Mouse (Mus musculus) embryonic facial prominence, embryonic 11.5 days (tissue): Measurements from ENCODE around the gene Crispld2. TPM values are rescaled to one million over a fixed set of nuclear protein-coding genes. Genes with fewer than 3 reads are reported as not detected.

Source experiments
- ATAC-seq: fragments of 200-750 bp; cut with Nextera tagmentation; replicated peaks from 2 replicates; pipeline ENCODE4 v1.8.0; 2017; ENCODE audit warnings: low read depth; ENCODE audit not compliant: insufficient number of reproducible peaks, low FRiP score, low TSS enrichment
- DNase-seq: peaks from one replicate; pipeline ENCODE4 v3.0.0-alpha.2; 2015; ENCODE audit warnings: low spot score
- H3K27ac ChIP-seq: fragments of 300-500 bp; sonication (generic); replicated peaks from 2 replicates; pipeline ENCODE4 v1.5.1; 2014; ENCODE audit warnings: mild to moderate bottlenecking, low read depth, low read length, control low read depth
- H3K27me3 ChIP-seq: fragments of 300-500 bp; sonication (generic); 2 replicates; pipeline ENCODE4 v1.6.1; 2014; ENCODE audit warnings: mild to moderate bottlenecking, low read length, moderate library complexity, mixed read lengths; ENCODE audit not compliant: control insufficient read depth, insufficient read depth
- H3K36me3 ChIP-seq: fragments of 300-500 bp; sonication (generic); replicated peaks from 2 replicates; pipeline ENCODE4 v1.6.1; 2014; ENCODE audit warnings: low read depth, mild to moderate bottlenecking, low read length, moderate library complexity, mixed read lengths; ENCODE audit not compliant: control insufficient read depth, insufficient read depth
- H3K4me1 ChIP-seq: fragments of 300-500 bp; sonication (generic); 2 replicates; pipeline ENCODE4 v1.6.1; 2014; ENCODE audit warnings: low read length, mixed read lengths; ENCODE audit not compliant: control insufficient read depth, insufficient read depth
- H3K4me2 ChIP-seq: fragments of 300-500 bp; sonication (generic); 2 replicates; pipeline ENCODE4 v1.6.1; 2014; ENCODE audit warnings: low read depth, mild to moderate bottlenecking, control low read depth, low read length, moderate library complexity
- H3K4me3 ChIP-seq: fragments of 300-500 bp; sonication (generic); 2 replicates; pipeline ENCODE4 v1.5.1; 2014; ENCODE audit warnings: low read depth, low read length, control low read depth
- H3K9ac ChIP-seq: fragments of 300-500 bp; sonication (generic); replicated peaks from 2 replicates; pipeline ENCODE4 v1.6.1; 2014; ENCODE audit warnings: mild to moderate bottlenecking, control low read depth, low read length
- H3K9me3 ChIP-seq: fragments of 300-500 bp; sonication (generic); replicated peaks from 2 replicates; pipeline ENCODE4 v1.6.1; 2016; ENCODE audit warnings: mild to moderate bottlenecking, low read length, inconsistent platforms, mixed read lengths; ENCODE audit not compliant: control insufficient read depth
- WGBS: fragments of 180-500 bp; shearing (Covaris S2); extraction: QIAGEN DNeasy Blood & Tissue Kit; methylation state at CpG from one replicate; pipeline ENCODE4 v1.1.7; 2014; 5-methylcytosine and 5-hydroxymethylcytosine counted together
- polyA plus RNA-seq: library from polyadenylated mRNA; unstranded; fragments of >200 nt; fragmentation: Nextera tagmentation; extraction: Ambion mirVana; gene quantifications from 2 replicates; pipeline ENCODE4 v1.2.1, GENCODE M21; 2014

Gene Crispld2
- polyA plus RNA-seq, 1 experiment from 2014 or later = 3.6 TPM

GRCm38 (mm10) chr8:119981253-119981652 is 11.0 kb upstream of the Crispld2 start:
- H3K4me3 ChIP-seq = no peak overlapping the region
- ATAC-seq (no peak), DNase-seq (no peak)
- no peaks in the 10 kb centered on the region for H3K9me3 ChIP-seq
- H3K4me2 ChIP-seq = no peak overlapping the region
- H3K9ac ChIP-seq = no peak overlapping the region
- 73% methylated on average over 4 of the region's 4 CpGs for WGBS
- H3K36me3 ChIP-seq = no peaks in the 10 kb centered on the region
- H3K4me1 ChIP-seq = no peaks in the 10 kb centered on the region
- H3K27me3 ChIP-seq = no peaks in the 10 kb centered on the region
- H3K27ac ChIP-seq = no peak overlapping the region

DNA sequence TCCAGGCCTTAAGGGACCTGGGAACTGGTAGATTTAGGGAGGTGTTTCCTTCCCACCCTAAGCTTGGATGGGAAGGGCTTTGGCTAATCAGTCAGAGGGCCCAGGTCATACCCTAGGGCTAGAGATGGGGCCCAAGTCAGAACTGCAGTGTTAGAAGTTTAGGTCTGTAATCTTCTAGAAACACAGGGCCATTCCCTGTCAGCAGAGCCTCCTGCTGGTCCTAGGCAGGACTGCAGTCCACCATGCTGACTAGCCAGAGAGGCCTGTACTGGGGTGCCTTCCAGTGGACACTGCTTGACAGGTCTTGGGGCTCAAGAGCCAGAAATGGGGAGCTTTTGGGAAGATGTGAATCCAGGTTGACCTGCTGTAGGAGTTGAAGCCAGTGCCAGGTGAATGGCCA is 8.2 kb upstream of the Crispld2 start:
- H3K36me3 ChIP-seq = no peaks in the 10 kb centered on the region
- no peaks in the 10 kb centered on the region for H3K9me3 ChIP-seq
- H3K27me3 ChIP-seq = no peaks in the 10 kb centered on the region
- H3K4me1 ChIP-seq = no peaks in the 10 kb centered on the region
- ATAC-seq (no peak), DNase-seq (no peak)
- no peak overlapping the region for H3K4me2 ChIP-seq
- no peak overlapping the region for H3K4me3 ChIP-seq
- no peak overlapping the region for H3K9ac ChIP-seq
- H3K27ac ChIP-seq = no peak overlapping the region

DNA sequence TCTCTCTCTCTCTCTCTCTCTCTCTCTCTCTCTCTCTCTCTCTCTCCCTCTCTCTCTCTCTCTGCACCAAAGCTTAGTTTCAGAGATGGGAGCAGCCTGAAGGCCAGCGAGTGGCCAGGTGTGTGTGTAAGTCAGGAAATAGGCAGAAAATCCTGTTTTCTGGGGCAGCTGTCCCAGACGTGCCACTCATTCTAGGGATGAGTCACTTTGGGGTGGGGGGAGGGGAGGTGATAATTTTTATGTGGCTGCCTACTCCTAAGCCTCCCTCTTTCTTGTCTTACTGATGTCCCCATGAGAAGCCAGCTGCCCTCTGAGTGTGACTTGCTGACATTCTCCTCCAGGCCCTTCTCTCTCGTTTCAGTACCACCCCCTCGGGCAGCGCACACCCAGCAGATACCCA is 6.1 kb upstream of the Crispld2 start:
- WGBS = 70% methylated on average over 5 of the region's 5 CpGs
- H3K9ac ChIP-seq = no peak overlapping the region
- H3K9me3 ChIP-seq = no peaks in the 10 kb centered on the region
- no peak for ATAC-seq
- H3K36me3 ChIP-seq = no peaks in the 10 kb centered on the region
- no peak overlapping the region for H3K4me3 ChIP-seq
- no peak overlapping the region for H3K4me2 ChIP-seq
- no peak overlapping the region for H3K27ac ChIP-seq
- no peaks in the 10 kb centered on the region for H3K4me1 ChIP-seq
- H3K27me3 ChIP-seq = no peaks in the 10 kb centered on the region
- DNase-seq = no peak

DNA sequence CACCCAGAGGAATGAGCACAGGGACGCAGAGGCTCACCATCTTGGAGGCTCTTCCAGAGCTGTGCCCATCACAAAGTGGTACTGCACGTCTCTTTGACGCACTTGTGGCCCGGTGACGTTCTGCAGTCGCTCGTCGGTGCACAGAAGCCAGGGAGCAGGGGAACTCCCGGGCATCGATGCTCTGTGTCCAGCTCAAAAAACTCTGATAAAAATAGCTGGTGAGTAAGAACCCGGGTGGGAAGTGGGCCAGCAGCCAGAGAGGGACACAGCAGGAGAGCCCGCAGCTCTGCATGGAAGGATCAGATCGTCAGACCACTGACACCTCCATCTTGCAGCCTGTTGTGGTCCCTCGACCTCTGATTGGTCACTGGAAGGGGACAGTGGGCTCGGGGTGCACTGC is 4.2 kb upstream of the Crispld2 start:
- peaks cover 4% of the 10 kb centered on the region; the same call in 1 of the 2 replicates for H3K4me1 ChIP-seq
- no peaks in the 10 kb centered on the region for H3K36me3 ChIP-seq
- no peak overlapping the region for H3K27ac ChIP-seq
- no peak overlapping the region for H3K4me3 ChIP-seq
- no peak overlapping the region for H3K9ac ChIP-seq
- ATAC-seq (no peak), DNase-seq (no peak)
- no peak overlapping the region for H3K4me2 ChIP-seq
- H3K27me3 ChIP-seq = no peaks in the 10 kb centered on the region
- H3K9me3 ChIP-seq = no peaks in the 10 kb centered on the region
- WGBS = 76% methylated on average over 15 of the region's 15 CpGs

GRCm38 (mm10) chr8:119994114-119994513 is 1.9 kb downstream of the Crispld2 start:
- Histone ChIP-seq H3K27me3 (peaks cover 2% of the 10 kb centered on the region; the same call in 1 of the 2 replicates), H3K9me3 (no peaks in the 10 kb centered on the region), H3K36me3 (no peaks in the 10 kb centered on the region), H3K4me2 (peak overlapping the region; percentile 4; the same call in 1 of the 2 replicates), H3K4me1 (peaks cover 11% of the 10 kb centered on the region), H3K27ac (peak overlapping the region; percentile 24; the same call in 1 of the 2 replicates), H3K9ac (no peak overlapping the region), H3K4me3 (no peak overlapping the region)
- ATAC-seq = 0 out of 2 replicates have a peak, but pooled peaks have one; percentile 12
- WGBS = 56% methylated on average over 7 of the region's 7 CpGs
- peak; percentile 51 for DNase-seq

DNA sequence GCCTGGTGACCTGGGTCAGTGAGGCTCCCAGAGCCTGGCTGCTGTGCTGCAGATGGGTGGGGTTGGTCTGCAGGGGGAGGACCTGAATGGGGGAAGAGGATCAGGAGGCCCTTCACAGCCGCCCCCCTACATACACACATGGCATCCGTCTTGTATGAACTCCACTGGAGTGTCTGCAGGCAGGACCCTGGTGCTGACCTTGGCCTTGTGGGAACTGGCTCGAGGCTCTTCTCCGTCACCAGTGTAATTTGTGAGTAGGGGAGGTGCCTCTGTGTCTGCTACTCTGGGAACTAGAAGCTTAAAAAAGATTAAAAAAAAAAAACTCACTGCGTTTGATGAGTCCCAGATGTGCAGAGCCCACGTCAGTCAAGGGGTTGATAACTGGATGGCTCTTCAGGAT is 2.3 kb downstream of the Crispld2 start:
- H3K27me3 ChIP-seq = peaks cover 2% of the 10 kb centered on the region; the same call in 1 of the 2 replicates
- WGBS = 26% methylated on average over 6 of the region's 6 CpGs
- no peaks in the 10 kb centered on the region for H3K9me3 ChIP-seq
- ATAC-seq (0 out of 2 replicates have a peak, but pooled peaks have one; percentile 10), DNase-seq (peak; percentile 58)
- peaks cover 11% of the 10 kb centered on the region for H3K4me1 ChIP-seq
- no peaks in the 10 kb centered on the region for H3K36me3 ChIP-seq
- peak overlapping the region; percentile 4; the same call in 1 of the 2 replicates for H3K4me2 ChIP-seq
- peak overlapping the region; percentile 24; the same call in 1 of the 2 replicates for H3K27ac ChIP-seq
- H3K4me3 ChIP-seq = no peak overlapping the region
- no peak overlapping the region for H3K9ac ChIP-seq

- H3K36me3 ChIP-seq = no peaks in the 10 kb centered on the region
- no peak overlapping the region for H3K27ac ChIP-seq
- whole genome bisulfite sequencing = 83% methylated on average over 4 of the region's 4 CpGs
- H3K4me3 ChIP-seq = no peak overlapping the region
- peaks cover 2% of the 10 kb centered on the region; the same call in 1 of the 2 replicates for H3K27me3 ChIP-seq
- peaks cover 11% of the 10 kb centered on the region for H3K4me1 ChIP-seq
- no peak for ATAC-seq
- H3K9ac ChIP-seq = no peak overlapping the region
- H3K9me3 ChIP-seq = no peaks in the 10 kb centered on the region
- DNase-seq = no peak
- no peak overlapping the region for H3K4me2 ChIP-seq
Measured at GRCm38 (mm10) chr8:119997266-119997665, 5.0 kb downstream of the Crispld2 start.

GRCm38 (mm10) chr8:120000461-120000860 is 8.2 kb downstream of the Crispld2 start:
- Histone ChIP-seq H3K36me3 (no peaks in the 10 kb centered on the region), H3K4me3 (no peak overlapping the region), H3K27ac (no peak overlapping the region), H3K27me3 (no peaks in the 10 kb centered on the region), H3K4me1 (peaks cover 3% of the 10 kb centered on the region; the same call in 1 of the 2 replicates), H3K9me3 (no peaks in the 10 kb centered on the region), H3K9ac (no peak overlapping the region), H3K4me2 (no peak overlapping the region)
- ATAC-seq = no peak
- no peak for DNase-seq
- WGBS = 76% methylated on average over 8 of the region's 8 CpGs
